Mouse (Mus musculus) stomach, postnatal 0 days (tissue): ENCODE measurements at regions not wholly inside any gene's neighbourhood (a gene's known extent, or its start where the extent isn't known, plus 50 kb on each side); places are given as distances from the start of the nearest gene placed in this dataset.

Experiments
- CTCF ChIP-seq: IDR thresholded peaks from 2 replicates; pipeline ENCODE4 v1.5.1; 2016; ENCODE audit warnings: antibody characterized with exemption, low read depth, mild to moderate bottlenecking, moderate library complexity
- EP300 ChIP-seq: optimal IDR thresholded peaks from 2 replicates; pipeline ENCODE3; 2016; ENCODE audit warnings: antibody characterized with exemption

GRCm38 (mm10) chr5:126098433-126098832, 566.9 kb downstream of the Tmem132b start:
- no peak for TF ChIP-seq CTCF
- no peak for TF ChIP-seq EP300
